Mouse (Mus musculus) thymus, adult 18-20 months (tissue): ENCODE results near the gene Ttc3.

Source experiments
- DNase-seq, 2 experiments: peaks; one replicate each; pipeline ENCODE4 v3.0.0; 2022; ENCODE audit warnings: mixed read lengths in 2 of 2

The Ttc3 gene

DNA sequence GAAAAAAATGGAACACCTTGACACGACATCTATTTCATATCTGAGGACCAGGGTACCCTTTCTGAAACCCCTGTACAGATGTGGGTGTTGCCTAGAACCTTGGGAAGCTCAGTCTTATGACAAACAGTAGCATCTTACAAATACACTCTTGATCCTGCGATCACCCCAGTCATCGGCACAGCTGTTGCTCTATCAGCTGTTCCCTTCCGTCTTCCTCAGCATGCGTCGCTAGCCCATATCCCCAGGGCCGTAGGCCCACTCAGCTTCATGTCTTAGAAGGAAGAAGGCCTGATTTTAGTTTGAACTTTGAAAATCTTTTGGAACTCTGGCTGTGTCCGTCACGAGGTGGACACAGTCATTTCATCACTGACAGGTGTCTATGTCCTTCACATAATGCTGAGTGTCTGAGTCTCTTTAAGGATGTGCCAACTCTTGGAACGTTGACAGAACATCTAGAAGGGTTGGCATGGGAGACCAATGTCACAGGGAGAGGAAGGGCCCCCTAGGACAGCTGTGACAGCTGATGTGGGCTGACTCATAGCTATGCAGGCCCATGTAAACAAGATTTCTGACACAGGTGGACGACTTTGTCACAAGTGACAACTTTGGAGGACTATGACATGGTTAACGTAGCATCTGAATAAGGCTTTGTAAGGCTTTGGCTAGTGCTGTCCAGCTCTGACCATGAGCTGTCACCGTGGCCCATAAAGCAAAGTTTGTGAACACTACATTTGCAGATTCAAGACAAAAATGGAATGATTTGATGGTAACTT, 9.7 kb upstream of the Ttc3 start:
- DNase-seq, result no peak

DNA sequence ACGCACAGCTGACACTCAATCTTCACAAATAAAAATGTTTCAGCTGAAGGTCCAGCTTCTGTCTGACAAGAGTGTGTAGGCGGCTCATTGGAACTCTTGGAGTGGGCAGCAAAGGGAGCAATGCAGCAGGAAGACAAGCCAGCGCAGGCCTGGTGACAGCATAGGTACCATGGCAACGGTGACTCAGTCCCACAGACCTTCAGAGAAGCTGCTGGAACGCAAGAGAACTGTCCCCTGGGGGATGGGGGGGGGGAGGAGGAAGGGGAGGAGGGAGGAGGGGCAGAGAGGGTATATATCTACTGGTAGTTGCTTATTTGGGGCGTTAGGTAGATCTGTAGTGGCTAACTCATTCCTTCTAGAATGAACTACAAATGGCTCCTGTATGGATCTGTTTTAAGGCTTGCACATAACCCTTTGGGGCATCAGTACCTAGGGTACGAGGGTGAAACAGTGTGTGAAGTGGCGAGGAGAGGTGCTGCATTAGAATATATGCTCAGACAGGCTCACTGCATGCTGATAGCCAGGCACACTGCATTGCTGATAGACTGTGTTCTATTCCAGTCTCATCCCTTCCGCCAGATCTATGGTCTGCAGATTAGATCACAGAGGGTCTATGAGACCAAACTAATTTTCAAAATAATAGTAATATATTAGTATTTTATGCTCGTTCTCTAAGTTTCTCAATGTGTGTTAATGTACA, 8.1 kb upstream of the Ttc3 start:
- DNase-seq, result no peak

DNA sequence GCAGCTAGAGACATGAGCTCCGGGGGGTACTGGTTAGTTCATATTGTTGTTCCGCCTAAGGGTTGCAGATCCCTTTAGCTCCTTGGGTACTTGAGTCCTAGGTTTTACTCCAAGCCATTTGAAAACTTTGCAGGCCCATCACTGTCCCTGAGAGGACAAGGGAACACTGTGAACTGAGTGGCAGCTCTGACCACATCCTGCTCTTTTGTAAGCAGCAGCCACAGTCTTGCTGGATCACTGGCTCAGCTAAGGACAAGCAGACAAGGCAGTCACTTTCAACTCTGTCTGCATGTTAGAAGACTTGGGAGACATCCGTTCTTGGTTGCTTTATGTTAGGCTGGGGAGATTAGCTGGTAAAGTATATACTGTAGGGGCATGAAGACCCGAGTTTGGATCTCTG, 6.6 kb upstream of the Ttc3 start:
- no peak for DNase-seq

GRCm38 (mm10) chr16:94365435-94365834, 5.0 kb upstream of the Ttc3 start:
- no peak for DNase-seq

DNA sequence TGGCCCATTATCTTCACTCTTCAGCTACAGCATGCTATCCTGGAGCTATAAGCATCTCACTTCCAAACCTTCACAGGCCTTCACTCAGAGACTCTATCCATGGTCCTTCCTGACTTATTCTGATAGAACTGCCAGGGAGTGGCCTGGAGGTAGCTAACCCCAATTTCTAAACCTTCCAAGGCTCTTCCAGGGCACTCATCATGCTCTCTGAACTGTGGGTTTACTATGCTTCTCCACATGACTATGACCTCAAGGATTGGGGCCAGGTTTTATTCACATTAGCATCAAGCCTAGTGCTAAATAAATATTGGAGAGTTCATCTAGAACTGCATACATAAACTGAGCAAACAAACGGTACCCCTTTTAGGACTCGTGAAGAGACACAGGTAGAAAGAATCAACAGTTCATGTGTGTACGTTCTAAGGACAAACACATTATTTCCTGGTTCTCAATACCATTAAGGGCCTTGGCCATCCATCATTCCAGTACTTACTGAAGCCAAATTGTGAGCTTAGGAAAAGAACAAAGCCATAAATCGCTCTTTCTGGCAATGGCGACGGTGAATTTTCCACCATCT, 734 bp upstream of the Ttc3 start:
- DNase-seq, result no peak

DNA sequence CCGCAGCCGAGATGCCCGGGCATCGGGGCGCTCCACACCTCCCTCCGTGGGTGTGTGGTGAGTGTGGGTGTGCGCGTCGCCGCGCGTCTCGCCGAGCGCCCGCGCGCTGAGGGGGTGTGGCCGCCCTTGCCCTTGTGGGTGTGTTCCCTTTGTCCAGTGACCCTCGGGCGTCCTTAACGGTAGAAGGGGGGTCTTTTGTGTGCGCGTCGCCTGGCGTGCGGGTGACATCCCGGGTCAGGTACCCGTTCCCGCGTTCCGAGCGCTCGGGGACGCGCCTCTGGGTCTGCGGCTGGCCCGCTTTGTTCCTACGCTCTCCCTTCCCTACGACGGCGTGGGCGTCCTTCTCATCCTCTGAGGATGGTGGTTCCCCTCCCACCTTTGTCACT, 490 bp downstream of the Ttc3 start:
- peak; percentile 69 to 79 for DNase-seq

DNA sequence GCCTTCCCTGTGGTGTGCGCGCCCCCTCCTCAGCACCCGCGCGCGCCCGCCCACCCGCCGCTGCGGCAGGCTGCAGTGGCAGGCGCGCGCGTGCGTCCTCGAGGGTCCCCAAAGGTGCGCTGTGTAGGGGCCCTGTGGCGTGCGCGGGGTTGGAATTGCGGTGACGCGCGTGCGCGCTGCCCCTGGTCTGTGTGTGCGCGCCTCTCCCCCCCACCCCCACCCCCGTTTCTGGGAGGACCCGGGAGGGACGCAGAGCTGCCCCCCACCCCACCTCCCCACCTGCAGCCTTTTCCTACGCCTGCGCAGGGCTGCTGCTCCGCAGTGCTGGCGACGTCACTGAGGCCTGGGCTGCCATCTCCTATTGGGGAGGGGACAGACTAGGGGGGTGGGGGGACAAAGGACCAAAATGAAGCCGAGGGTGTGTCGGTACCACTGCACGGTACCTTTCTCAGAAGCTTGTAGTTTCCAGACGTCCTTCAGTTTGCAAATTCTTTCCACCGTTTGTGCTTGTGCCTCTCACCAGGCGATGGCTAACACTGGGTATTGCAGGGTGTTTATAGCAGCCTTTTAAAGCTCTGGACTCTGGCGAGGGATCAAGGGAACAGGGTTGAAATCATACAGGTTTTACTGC, 998 bp downstream of the Ttc3 start, which contains the start of gene Pigp:
TSS of gene Pigp (minus strand) at position 542 of the 631 bp plus-strand sequence.
- no peak for DNase-seq

GRCm38 (mm10) chr16:94379386-94379785, 9.0 kb downstream of the Ttc3 start:
- no peak for DNase-seq

DNA sequence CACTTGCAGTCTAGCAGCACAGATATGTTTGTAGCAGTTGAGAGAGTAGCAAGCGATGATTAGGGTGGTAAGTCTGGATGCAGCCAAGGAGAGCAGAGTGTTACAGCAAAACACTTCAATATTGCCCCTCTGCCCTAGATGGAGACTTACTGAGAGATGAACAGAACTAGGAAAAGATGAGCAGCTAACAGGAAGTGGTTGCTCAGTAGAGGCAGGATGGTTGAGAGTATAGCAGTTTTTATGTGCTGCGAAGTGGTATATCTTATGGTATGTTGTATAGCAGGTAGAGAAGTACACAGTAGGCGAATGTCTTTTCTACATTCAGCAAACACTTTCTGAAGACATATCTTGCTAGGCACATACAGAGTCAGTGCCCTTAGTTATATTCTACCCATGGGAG, 12.9 kb downstream of the Ttc3 start:
- no peak for DNase-seq

DNA sequence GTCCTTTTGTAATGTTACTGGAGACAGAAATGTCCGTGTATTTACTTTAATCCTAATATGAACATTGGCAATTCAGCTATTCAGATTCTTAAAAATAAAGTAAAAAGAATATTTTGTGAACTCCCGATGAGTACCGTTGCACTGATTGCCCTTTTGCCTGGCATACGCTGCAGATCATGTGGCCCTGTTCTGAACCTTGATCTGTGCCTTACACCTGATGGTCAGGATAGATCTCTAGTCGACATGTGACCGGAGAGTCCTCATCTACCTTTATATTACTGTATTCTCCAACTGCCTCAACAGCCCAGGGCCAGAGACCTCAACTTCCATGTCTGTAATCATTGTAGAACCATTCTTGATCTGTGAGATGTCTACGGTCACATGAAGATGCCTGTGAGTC, 17.3 kb downstream of the Ttc3 start:
- DNase-seq, result no peak

DNA sequence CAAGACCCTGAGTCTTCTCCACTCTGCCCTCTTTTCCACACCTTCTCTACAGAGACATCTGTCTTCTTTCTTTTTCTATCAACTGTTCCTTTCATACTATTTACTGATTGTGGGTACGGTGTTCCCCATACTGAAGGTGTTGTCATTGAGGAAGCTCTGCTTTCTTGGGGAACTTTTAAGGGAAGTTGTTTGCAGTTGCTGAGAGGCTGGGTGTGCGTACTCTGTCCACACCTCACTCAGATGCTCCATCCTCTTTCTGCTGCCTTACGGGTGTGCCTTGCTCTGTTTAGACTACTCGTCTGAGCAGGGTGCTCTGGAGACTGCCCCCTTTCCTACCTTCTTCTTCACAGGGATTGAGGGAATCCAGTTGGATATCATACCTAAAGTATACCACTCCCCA, 21.9 kb downstream of the Ttc3 start:
- no peak for DNase-seq

- DNase-seq, result no peak
Measured at GRCm38 (mm10) chr16:94395051-94395450, 24.6 kb downstream of the Ttc3 start.

- DNase-seq, result no peak
Measured at GRCm38 (mm10) chr16:94396641-94397040, 26.2 kb downstream of the Ttc3 start.

- DNase-seq, result no peak
Measured at GRCm38 (mm10) chr16:94399141-94399540, 28.7 kb downstream of the Ttc3 start.

DNA sequence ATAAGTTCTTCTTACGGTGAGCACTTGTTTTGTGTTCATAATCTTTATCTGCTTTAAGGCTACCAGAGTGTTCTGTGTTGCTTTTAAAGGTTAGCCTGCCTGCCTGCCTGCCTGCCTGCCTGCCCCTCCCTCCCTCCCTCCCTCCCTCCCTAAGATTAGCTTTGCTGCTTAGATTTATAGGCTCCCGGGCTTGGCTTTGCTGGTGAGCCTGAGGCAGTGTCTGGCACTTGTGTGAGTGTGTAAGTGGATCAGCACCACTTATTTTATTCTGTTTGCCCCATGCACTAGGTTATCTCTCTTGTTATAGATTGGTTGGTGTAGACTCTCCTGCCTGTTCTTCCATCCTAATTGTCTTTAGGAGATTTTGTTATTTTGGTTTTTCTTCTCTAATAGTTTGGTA, 31.2 kb downstream of the Ttc3 start:
- no peak for DNase-seq

GRCm38 (mm10) chr16:94402185-94402584, 31.8 kb downstream of the Ttc3 start:
- no peak for DNase-seq

GRCm38 (mm10) chr16:94411287-94411686, 40.9 kb downstream of the Ttc3 start:
- DNase-seq, result no peak

DNA sequence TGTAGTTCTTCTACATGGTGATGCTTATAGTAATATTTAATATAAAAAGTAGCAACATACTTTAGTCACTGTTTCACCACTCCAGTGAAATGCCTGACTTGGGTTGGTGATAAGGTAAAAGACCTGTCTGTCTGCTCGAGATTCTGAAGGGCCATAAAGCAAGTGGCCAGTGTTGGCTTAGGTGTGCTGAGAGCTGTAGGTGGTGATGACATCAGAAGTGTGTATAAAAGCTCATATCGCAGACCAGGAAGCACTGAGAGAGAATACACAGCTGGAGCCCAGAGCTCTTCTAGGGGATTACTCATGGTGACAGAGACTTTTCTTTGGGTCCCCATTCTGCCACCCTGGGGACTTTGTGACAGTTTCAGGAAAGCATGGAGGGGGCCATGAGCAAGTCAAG, 41.8 kb downstream of the Ttc3 start:
- DNase-seq, result no peak

GRCm38 (mm10) chr16:94412760-94413159, 42.3 kb downstream of the Ttc3 start:
- no peak for DNase-seq

- DNase-seq, result no peak
Measured at GRCm38 (mm10) chr16:94414151-94414550, 43.7 kb downstream of the Ttc3 start.

DNA sequence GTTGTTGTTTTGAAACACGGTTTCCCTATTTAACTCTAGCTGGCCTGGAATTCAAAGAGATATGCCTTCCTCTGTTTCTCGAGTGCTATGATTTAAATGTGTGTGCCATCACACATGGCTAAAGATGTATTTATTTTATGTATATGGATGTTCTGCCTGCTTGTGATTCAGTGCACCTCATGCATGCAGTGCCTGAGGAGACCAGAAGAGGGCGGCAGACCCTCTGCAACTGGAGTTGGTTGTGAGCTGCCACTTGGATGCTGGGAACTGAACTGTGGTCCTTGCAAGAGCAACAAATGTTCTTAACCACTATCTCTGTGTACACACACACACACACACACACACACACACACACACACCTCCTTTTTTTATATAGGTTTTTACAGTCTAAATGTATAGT, 50.1 kb downstream of the Ttc3 start:
- DNase-seq, result no peak

GRCm38 (mm10) chr16:94428948-94429347, 58.5 kb downstream of the Ttc3 start:
- no peak for DNase-seq

DNA sequence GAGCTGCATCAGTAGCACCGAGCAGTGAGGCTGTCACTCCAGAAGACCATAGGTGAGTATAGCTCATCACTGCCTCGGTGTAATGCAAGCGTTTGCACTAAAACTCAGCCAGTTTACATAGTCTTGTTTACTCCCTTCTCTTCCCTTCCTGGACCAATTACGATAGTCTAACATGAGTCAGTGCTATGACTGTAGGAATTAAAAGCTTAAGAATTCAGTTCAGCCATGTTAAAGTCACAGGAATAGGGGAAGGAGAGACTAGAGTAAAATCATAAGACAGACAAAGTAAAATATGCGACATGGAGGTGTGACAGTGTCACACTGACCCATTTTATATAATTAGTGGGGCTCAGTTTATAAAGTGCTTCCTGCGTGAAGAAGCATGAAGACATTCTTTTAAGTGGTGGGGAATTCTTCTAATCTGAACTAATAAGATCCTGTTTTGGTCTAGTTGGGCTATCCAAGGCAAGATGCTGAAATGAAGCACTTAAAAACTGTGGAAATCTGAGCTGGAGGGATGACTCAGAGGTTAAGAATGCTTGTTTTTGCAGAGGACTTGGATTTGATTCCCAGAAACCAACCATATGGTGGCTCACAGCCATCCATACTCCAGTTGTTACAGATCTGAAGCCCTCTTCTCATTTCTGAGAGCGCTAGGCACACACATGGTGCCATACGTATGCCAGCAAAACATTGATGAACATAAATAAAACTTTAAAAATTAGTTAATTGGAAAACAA, 65.2 kb downstream of the Ttc3 start:
- DNase-seq, result no peak
